Mouse (Mus musculus) kidney, postnatal 36 days (tissue): Measurements from ENCODE around the gene Sdc3.

Source experiments
- DNase-seq, 2 experiments: peaks; one replicate each; pipeline ENCODE4 v3.0.0; 2021 to 2022; ENCODE audit warnings: mixed read lengths in 2 of 2

Gene Sdc3

GRCm38 (mm10) chr4:130792376-130793179 lies at the start of gene Sdc3:
Gene Sdc3, plus strand, starts transcription at chr4:130792537.
- DNase-seq, result peak in 1 of 2 experiments; percentile 67

GRCm38 (mm10) chr4:130744058-130744457 lies 48.3 kb upstream of the Sdc3 start:
- no peak for DNase-seq

- peak; percentile 65 to 76 for DNase-seq
Observed at GRCm38 (mm10) chr4:130745561-130746306, 46.6 kb upstream of the Sdc3 start.

- peak; percentile 47 to 69 for DNase-seq
Observed at GRCm38 (mm10) chr4:130749566-130749965, 42.8 kb upstream of the Sdc3 start.

GRCm38 (mm10) chr4:130751966-130752365 lies 40.4 kb upstream of the Sdc3 start:
- no peak for DNase-seq

- DNase-seq, result no peak
Observed at GRCm38 (mm10) chr4:130752591-130752990, 39.7 kb upstream of the Sdc3 start.

GRCm38 (mm10) chr4:130753755-130754154 lies 38.6 kb upstream of the Sdc3 start:
- no peak for DNase-seq

- DNase-seq, result no peak
Observed at GRCm38 (mm10) chr4:130754776-130755175, 37.6 kb upstream of the Sdc3 start.

GRCm38 (mm10) chr4:130759875-130760274 lies 32.5 kb upstream of the Sdc3 start:
- DNase-seq, result no peak

GRCm38 (mm10) chr4:130761809-130762208 lies 30.5 kb upstream of the Sdc3 start:
- peak; percentile 24 to 25 for DNase-seq

- peak; percentile 33 to 49 for DNase-seq
Observed at GRCm38 (mm10) chr4:130765399-130766160, 26.8 kb upstream of the Sdc3 start.

- no peak for DNase-seq
Observed at GRCm38 (mm10) chr4:130766387-130766786, 25.9 kb upstream of the Sdc3 start.

GRCm38 (mm10) chr4:130766926-130767325 lies 25.4 kb upstream of the Sdc3 start:
- no peak for DNase-seq

- no peak for DNase-seq
Observed at GRCm38 (mm10) chr4:130773899-130774298, 18.4 kb upstream of the Sdc3 start.

- no peak for DNase-seq
Observed at GRCm38 (mm10) chr4:130774822-130775221, 17.5 kb upstream of the Sdc3 start.

GRCm38 (mm10) chr4:130777647-130778046 lies 14.7 kb upstream of the Sdc3 start:
- DNase-seq, result no peak

- DNase-seq, result no peak
Observed at GRCm38 (mm10) chr4:130779037-130779436, 13.3 kb upstream of the Sdc3 start.

GRCm38 (mm10) chr4:130782492-130782891 lies 9.8 kb upstream of the Sdc3 start:
- DNase-seq, result no peak

GRCm38 (mm10) chr4:130784755-130785154 lies 7.6 kb upstream of the Sdc3 start:
- peak in 1 of 2 experiments; percentile 75 for DNase-seq

GRCm38 (mm10) chr4:130787530-130787929 lies 4.8 kb upstream of the Sdc3 start:
- DNase-seq, result no peak

- DNase-seq, result peak; percentile 74 to 89
Observed at GRCm38 (mm10) chr4:130790180-130790579, 2.2 kb upstream of the Sdc3 start.

- peak in 1 of 2 experiments; percentile 27 for DNase-seq
Observed at GRCm38 (mm10) chr4:130791811-130792375, 444 bp upstream of the Sdc3 start.

- no peak for DNase-seq
Observed at GRCm38 (mm10) chr4:130793180-130793501, 804 bp downstream of the Sdc3 start.
